In the genomic region with DNA sequence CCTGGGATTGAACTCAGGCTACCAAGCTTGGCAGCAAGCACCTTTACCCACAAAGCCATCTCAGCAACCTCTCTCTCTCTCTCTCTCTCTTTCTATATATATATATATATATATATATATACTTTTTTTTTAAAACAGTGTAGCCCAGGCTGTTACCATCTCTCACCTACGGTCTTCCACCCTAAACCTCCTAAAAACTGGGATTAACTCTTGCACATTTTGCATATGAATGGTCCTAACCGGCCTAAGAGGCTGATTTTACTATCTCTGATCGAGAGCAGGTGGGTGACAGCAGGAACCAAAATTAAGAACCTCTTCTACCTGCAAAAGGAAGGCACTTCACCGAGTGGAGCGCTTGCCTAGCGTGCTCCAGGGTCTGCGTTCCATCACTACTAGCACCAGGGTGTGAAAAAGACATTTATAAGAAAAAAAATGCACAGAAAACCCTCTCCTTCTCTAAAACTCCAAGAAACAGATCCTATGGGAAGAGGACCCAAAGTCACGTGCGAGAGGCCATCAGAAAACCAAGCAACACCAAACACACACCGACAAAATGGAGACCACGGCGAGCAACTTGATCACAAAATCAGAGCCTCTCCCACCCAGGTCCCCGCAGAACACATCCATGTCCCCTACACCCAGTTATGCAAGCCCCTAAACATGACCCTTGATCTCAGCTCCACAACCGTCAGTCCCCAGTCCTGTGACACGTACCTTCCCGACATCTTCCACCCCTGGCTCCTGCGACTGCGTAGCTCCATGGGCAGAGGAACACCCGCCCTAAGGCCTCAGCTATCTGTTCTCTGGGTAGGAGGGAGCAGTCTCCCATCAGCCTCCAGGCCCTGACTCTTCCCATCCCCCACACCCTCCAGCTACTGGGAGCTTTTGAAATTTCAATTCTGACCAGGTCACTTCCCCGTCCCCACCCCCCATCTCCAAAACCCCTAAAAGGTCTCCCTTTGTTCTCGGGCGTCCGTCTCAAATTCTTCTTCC, we compare ENCODE assay signal across 8 mouse cellular contexts. TPM values are rescaled to one million over a fixed set of nuclear protein-coding genes. Genes with fewer than 3 reads are reported as not detected.
A peak's percentile ranks its signal among the peaks of the same experiment; 100 is the strongest.
DNase-seq lines count a peak whose midpoint lies in the region; ATAC-seq and TF ChIP-seq lines count a peak whose summit lies in the region.

A gene (minus strand): TSS at position 815 of the 993 bp plus-strand sequence.

- H3K9ac ChIP-seq in forebrain, embryonic 14.5 days (ENCODE audit: low read length), result no peak within 1 kb of the TSS
- H3K9ac ChIP-seq in hindbrain, embryonic 12.5 days, result no peak within 1 kb of the TSS; the same call in 1 of the 2 replicates
- H3K9ac ChIP-seq in liver, embryonic 13.5 days, result peak within 1 kb of the TSS; percentile 63
- H3K9ac ChIP-seq in stomach, embryonic 16.5 days (ENCODE audit: low read length), result no peak within 1 kb of the TSS; the same call in 1 of the 2 replicates

- H3K9me3 ChIP-seq in forebrain, embryonic 14.5 days (replicated peaks; ENCODE audit: control insufficient read depth, low read length), result no peaks in the 10 kb centered on the region
- no peaks in the 10 kb centered on the region for H3K9me3 ChIP-seq in hindbrain, embryonic 12.5 days (replicated peaks)
- no peaks in the 10 kb centered on the region for H3K9me3 ChIP-seq in liver, embryonic 13.5 days (replicated peaks)
- H3K9me3 ChIP-seq in stomach, embryonic 16.5 days (replicated peaks; ENCODE audit: control insufficient read depth, low read length), result no peaks in the 10 kb centered on the region

- peaks cover 6% of the 10 kb centered on the region; the same call in 1 of the 2 replicates for H3K4me1 ChIP-seq in kidney, adult 2 months (ENCODE audit: control insufficient read depth, insufficient read depth, low read length)
- peaks cover 8% of the 10 kb centered on the region; the same call in 1 of the 2 replicates for H3K4me1 ChIP-seq in forebrain, embryonic 14.5 days (ENCODE audit: control insufficient read depth, insufficient read depth, low read length)
- peaks cover 31% of the 10 kb centered on the region for H3K4me1 ChIP-seq in hindbrain, embryonic 12.5 days
- peaks cover 75% of the 10 kb centered on the region for H3K4me1 ChIP-seq in liver, embryonic 13.5 days (replicated peaks)
- H3K4me1 ChIP-seq in stomach, embryonic 16.5 days (ENCODE audit: control insufficient read depth, insufficient read depth, low read length), result peaks cover 30% of the 10 kb centered on the region

- no peaks in the 10 kb centered on the region for H3K36me3 ChIP-seq in kidney, adult 2 months (ENCODE audit: control insufficient read depth, insufficient read depth, low read length)
- H3K36me3 ChIP-seq in forebrain, embryonic 14.5 days (ENCODE audit: control insufficient read depth, insufficient read depth, low read length), result no peaks in the 10 kb centered on the region
- H3K36me3 ChIP-seq in hindbrain, embryonic 12.5 days, result no peaks in the 10 kb centered on the region
- H3K36me3 ChIP-seq in liver, embryonic 13.5 days, result no peaks in the 10 kb centered on the region
- H3K36me3 ChIP-seq in stomach, embryonic 16.5 days (ENCODE audit: control insufficient read depth, insufficient read depth, low read length), result no peaks in the 10 kb centered on the region

- WGBS in kidney, adult 2 months, result 90% methylated on average over 23 of the region's 23 CpGs
- WGBS in forebrain, embryonic 14.5 days, result 43% methylated on average over 23 of the region's 23 CpGs
- 18% methylated on average over 23 of the region's 23 CpGs for WGBS in hindbrain, embryonic 12.5 days
- WGBS in liver, embryonic 13.5 days (ENCODE audit: insufficient replicate concordance), result 44% methylated on average over 23 of the region's 23 CpGs
- WGBS in stomach, embryonic 16.5 days, result 63% methylated on average over 23 of the region's 23 CpGs

- H3K4me2 ChIP-seq in forebrain, embryonic 14.5 days (ENCODE audit: low read length), result no peak within 1 kb of the TSS
- H3K4me2 ChIP-seq in hindbrain, embryonic 12.5 days (replicated peaks), result peak within 1 kb of the TSS; percentile 28
- peak within 1 kb of the TSS; percentile 57 for H3K4me2 ChIP-seq in liver, embryonic 13.5 days
- H3K4me2 ChIP-seq in stomach, embryonic 16.5 days (ENCODE audit: low read depth, low read length), result no peak within 1 kb of the TSS

- TF ChIP-seq CTCF in kidney, adult 2 months (conservative IDR thresholded peaks at IDR 0.05; ENCODE audit: insufficient read depth, insufficient read length, low read depth, low read length), result no peak

- no peak within 1 kb of the TSS for H3K4me3 ChIP-seq in kidney, adult 2 months (ENCODE audit: insufficient read depth, low read depth, low read length)
- no peak within 1 kb of the TSS for H3K4me3 ChIP-seq in forebrain, embryonic 14.5 days (ENCODE audit: low read depth, low read length)
- H3K4me3 ChIP-seq in hindbrain, embryonic 12.5 days, result no peak within 1 kb of the TSS
- peak within 1 kb of the TSS; percentile 47 for H3K4me3 ChIP-seq in liver, embryonic 13.5 days (replicated peaks)
- no peak within 1 kb of the TSS for H3K4me3 ChIP-seq in stomach, embryonic 16.5 days (replicated peaks; ENCODE audit: low read length)

- no peak for TF ChIP-seq POLR2A in kidney, adult 2 months (IDR thresholded peaks at IDR 0.05; ENCODE audit: low read depth, low read length)

- DNase-seq in kidney, adult 2 months, result no peak
- no peak for DNase-seq in kidney, adult 9 months
- DNase-seq in adrenal gland, adult 2 months, result no peak
- DNase-seq in forebrain, embryonic 14.5 days (ENCODE audit: low spot score), result no peak
- DNase-seq in liver, embryonic 13.5 days, result no peak
- no peak for DNase-seq in c-Kit-positive CD71-positive TER-119-positive erythroid progenitor cells, embryonic 14.5 days (ENCODE audit: low spot score)

- ATAC-seq in forebrain, embryonic 14.5 days, result no peak
- ATAC-seq in hindbrain, embryonic 12.5 days (ENCODE audit: low FRiP score), result 0 out of 2 replicates have a peak, but pooled peaks have one; percentile 48
- ATAC-seq in liver, embryonic 13.5 days (ENCODE audit: low read depth), result peak; percentile 77
- ATAC-seq in stomach, embryonic 16.5 days (ENCODE audit: insufficient read depth, low FRiP score), result no peak

- H3K27me3 ChIP-seq in kidney, adult 2 months (replicated peaks; ENCODE audit: control insufficient read depth, insufficient read depth, low read length), result no peaks in the 10 kb centered on the region
- no peaks in the 10 kb centered on the region for H3K27me3 ChIP-seq in forebrain, embryonic 14.5 days (replicated peaks; ENCODE audit: control insufficient read depth, insufficient read depth, low read length)
- no peaks in the 10 kb centered on the region for H3K27me3 ChIP-seq in hindbrain, embryonic 12.5 days
- H3K27me3 ChIP-seq in liver, embryonic 13.5 days, result no peaks in the 10 kb centered on the region
- H3K27me3 ChIP-seq in stomach, embryonic 16.5 days (ENCODE audit: control insufficient read depth, insufficient read depth, low read length), result no peaks in the 10 kb centered on the region

- no peak within 1 kb of the TSS for H3K27ac ChIP-seq in kidney, adult 2 months (ENCODE audit: insufficient read depth, low read depth, low read length)
- H3K27ac ChIP-seq in forebrain, embryonic 14.5 days (ENCODE audit: low read depth, low read length), result no peak within 1 kb of the TSS
- H3K27ac ChIP-seq in hindbrain, embryonic 12.5 days, result peak within 1 kb of the TSS; percentile 52; the same call in 1 of the 2 replicates
- H3K27ac ChIP-seq in liver, embryonic 13.5 days, result peak within 1 kb of the TSS; percentile 75
- H3K27ac ChIP-seq in stomach, embryonic 16.5 days (ENCODE audit: low read length), result peak within 1 kb of the TSS; percentile 95; the same call in 1 of the 2 replicates

RNA-seq across cellular contexts. Expression of the gene that starts here (rescaled TPM):
- polyA plus RNA-seq in kidney, adult 2 months (2012; rRNA removed), result 27.7 and 29.0 TPM in 2 replicates
- 10 to 100 TPM; 53.9 to 56.5 TPM for total RNA-seq in adrenal gland, adult 2 months (2021)
- 21.3 and 22.2 TPM in 2 replicates for polyA plus RNA-seq in adrenal gland, adult 2 months (2012; rRNA removed)
- polyA plus RNA-seq in forebrain, embryonic 14.5 days (2014; fragmentation: Nextera tagmentation; extraction: Ambion mirVana), result 43.3 and 58.0 TPM in 2 replicates
- 71.8 and 72.1 TPM in 2 replicates for polyA plus RNA-seq in hindbrain, embryonic 12.5 days (2016; fragmentation: Nextera tagmentation; extraction: Ambion mirVana)
- polyA plus RNA-seq in liver, embryonic 13.5 days (2015; fragmentation: Nextera tagmentation; extraction: Ambion mirVana), result 26.5 and 28.3 TPM in 2 replicates
- 45.1 and 45.3 TPM in 2 replicates for polyA plus RNA-seq in stomach, embryonic 16.5 days (2015; fragmentation: Nextera tagmentation; extraction: Ambion mirVana)

Comparison
In these comparisons a context has a peak if more than half of its experiments do, and no peak if none do; other contexts are left out.
1. H3K27ac ChIP-seq: peak in hindbrain, embryonic 12.5 days (single experiment), liver, embryonic 13.5 days (single experiment) and stomach, embryonic 16.5 days (single experiment); none in kidney, adult 2 months (single experiment) and forebrain, embryonic 14.5 days (single experiment).
2. ATAC-seq: peak in hindbrain, embryonic 12.5 days (single experiment) and liver, embryonic 13.5 days (single experiment); none in forebrain, embryonic 14.5 days (single experiment) and stomach, embryonic 16.5 days (single experiment).
3. H3K4me2 ChIP-seq: peak in hindbrain, embryonic 12.5 days (single experiment) and liver, embryonic 13.5 days (single experiment); none in forebrain, embryonic 14.5 days (single experiment) and stomach, embryonic 16.5 days (single experiment).